Mouse (Mus musculus) brain, embryonic 14.5 days (tissue): Measurements from ENCODE around the gene Ubxn10. TPM values are rescaled to one million over a fixed set of nuclear protein-coding genes. Genes with fewer than 3 reads are reported as not detected.
A peak's percentile ranks its signal among the peaks of the same experiment; 100 is the strongest.

Experiments used
- DNase-seq: peaks from one replicate; pipeline ENCODE4 v3.0.0-alpha.2; 2011; ENCODE audit warnings: low read depth
- CTCF ChIP-seq: fragments of 200-500 bp; IDR thresholded peaks from 2 replicates; pipeline ENCODE4 v1.5.1; 2012; ENCODE audit warnings: inconsistent platforms, mild to moderate bottlenecking, moderate library complexity, borderline replicate concordance; ENCODE audit not compliant: insufficient read depth, insufficient read length; ENCODE audit errors: extremely low read depth
- POLR2A ChIP-seq: fragments of 200-500 bp; IDR thresholded peaks from 2 replicates; pipeline ENCODE4 v1.6.1; 2012; ENCODE audit warnings: mild to moderate bottlenecking, inconsistent platforms, borderline replicate concordance; ENCODE audit not compliant: poor library complexity, insufficient read depth, insufficient read length, severe bottlenecking; ENCODE audit errors: extremely low read depth
- polyA plus RNA-seq: library from polyadenylated mRNA; depleted of rRNA; stranded (reverse); fragments of >200 nt; gene quantifications from 2 replicates; pipeline ENCODE4 v1.2.3, GENCODE M21; 2012

Ubxn10 gene
- polyA plus RNA-seq, 1 experiment = 5.3 TPM

DNA sequence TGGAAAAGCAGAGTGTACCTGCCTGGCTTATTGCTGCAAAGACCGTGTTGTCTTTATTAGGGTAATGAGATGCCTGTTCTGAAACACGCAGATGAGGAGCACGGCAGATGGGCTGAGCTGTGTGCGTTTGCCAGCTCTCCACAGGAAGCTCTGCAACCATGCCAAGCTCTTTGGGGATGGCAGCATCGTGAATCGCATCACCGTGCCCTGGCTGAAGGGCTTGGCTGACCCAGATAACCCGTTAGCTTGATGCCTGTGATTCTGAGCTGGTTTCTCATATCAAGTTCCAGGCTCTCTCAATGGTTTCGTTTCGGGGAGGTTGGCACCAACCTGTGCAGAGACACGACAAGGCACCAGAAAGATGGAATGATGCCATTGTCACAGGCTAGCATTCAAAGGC is 26.3 kb downstream of the Ubxn10 start:
- TF ChIP-seq POLR2A = no peak
- no peak for TF ChIP-seq CTCF
- peak; percentile 87 for DNase-seq

DNA sequence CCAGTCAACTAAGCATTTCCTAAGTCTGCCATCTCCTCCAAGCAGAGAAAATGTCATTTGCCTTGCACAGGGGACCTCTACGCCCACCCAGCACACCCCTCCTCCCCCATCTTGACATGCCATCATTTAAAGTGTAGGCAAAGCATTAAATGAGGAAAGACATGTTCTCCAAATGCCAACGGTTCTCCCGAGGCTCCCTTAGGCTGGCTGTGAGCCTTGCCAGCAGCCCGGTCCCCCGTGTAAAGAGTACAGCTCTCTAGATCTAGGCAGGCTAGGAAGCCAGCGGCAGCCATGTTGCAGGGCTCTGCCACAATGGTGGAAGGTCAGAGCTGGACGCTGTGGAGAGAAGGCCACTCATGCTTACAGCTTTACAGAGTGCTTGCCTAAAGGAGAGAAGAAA is 27.0 kb downstream of the Ubxn10 start:
- DNase-seq = peak; percentile 62

DNA sequence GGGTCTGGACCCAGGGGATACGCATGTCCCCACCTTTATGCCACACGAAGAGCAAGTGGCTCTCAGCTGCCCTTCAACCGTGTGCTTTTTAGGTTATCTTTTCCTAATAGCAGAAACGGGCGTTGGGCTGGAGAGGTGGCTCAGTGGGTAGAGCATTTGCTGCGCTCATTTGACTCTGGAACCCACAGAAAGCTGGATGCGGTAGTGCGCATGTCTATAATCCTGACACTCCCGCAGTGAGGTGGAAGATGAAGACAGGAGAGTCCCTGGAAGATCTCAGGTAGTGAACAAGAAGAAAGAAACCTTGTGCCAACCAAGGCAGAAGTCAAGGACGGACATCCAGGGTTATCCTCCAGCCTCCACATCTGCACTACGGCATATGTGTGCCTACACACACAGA is 27.7 kb downstream of the Ubxn10 start:
- DNase-seq = no peak
- TF ChIP-seq CTCF (no peak), POLR2A (no peak)

More for the DNA sequence above, 27.0 kb downstream of the Ubxn10 start:
- TF ChIP-seq CTCF = no peak
- no peak for TF ChIP-seq POLR2A

DNA sequence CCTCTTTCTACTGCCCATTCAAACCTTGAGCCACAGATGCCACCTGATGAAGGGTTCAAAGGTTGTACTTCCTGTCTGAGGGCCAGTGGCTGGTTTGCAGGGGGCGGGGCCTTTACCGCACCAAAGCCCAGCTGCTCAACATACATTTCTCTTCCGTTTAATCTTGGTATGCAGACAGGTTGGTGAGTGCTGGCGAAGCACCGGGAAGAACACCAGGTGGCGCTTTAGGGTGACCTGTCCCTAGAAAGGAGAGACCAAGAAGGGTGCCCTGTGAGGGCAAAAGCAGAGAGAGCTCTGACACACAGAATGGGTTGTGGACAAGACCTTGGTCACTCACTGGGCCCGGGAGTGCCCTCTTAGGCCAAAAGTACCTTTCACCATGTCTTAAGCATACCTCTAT is 28.3 kb downstream of the Ubxn10 start:
- peak; percentile 73 for TF ChIP-seq CTCF
- no peak for TF ChIP-seq POLR2A

DNA sequence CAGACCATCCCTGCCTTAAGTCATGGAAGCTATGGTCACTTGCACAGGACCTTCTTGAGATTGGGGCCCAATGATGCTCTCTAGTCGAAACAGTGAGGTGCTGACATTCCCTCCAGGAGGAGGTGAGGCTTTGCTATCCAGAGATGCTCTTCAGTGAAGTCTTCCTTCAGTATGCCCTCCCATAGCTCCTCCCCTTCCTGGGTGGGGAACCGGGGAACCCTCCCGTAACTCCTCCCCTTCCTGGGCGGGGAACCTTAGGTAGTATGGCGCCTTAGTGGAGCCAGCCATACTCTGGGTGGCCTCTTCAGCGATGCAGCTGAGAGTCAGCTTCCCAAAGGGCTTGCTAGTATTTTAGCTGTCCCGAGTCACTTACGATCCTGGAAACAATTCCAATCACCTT is 30.3 kb downstream of the Ubxn10 start:
- TF ChIP-seq CTCF (no peak), POLR2A (no peak)
- DNase-seq = no peak

More for the DNA sequence above, 28.3 kb downstream of the Ubxn10 start:
- DNase-seq = peak; percentile 60

DNA sequence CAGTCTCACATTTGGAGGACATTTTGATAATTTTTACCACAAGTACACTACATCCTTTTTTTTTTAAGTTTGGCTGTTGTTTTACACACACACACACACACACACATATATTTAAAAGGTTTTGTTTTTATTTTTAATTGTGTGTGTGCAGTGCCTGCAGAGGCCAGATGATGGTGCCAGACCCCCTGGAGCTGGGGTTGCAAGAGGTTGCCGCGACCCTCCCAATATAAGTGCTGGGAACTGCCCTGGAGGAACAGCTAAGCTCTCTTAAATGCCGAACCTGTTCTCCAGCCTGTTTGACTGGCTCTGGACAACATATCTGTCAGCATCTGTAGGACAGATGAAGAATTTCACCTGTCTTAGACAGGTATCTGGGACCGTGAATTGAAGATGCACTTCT is 32.8 kb downstream of the Ubxn10 start:
- TF ChIP-seq CTCF (no peak), POLR2A (no peak)
- no peak for DNase-seq

DNA sequence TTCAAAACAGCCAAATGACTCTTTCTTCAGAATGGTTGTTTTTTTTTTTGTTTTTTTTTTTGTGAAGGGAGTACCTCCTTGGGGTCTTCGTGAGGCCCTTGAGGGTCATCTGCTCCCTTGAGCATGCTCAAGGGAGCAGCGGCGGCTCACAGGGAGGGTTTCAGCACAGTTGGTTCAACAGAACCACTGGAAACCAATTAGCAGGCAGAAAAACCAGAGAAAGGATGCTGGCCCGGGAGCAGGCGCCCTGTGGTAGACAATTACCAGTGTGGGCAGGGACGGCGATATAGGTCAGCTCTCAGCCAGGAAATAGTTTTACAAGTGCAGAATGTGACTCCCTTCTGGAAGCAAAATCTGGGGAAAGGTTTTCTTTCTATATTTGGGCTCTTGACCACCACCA is 33.4 kb downstream of the Ubxn10 start:
- no peak for TF ChIP-seq CTCF
- TF ChIP-seq POLR2A = no peak
- no peak for DNase-seq

DNA sequence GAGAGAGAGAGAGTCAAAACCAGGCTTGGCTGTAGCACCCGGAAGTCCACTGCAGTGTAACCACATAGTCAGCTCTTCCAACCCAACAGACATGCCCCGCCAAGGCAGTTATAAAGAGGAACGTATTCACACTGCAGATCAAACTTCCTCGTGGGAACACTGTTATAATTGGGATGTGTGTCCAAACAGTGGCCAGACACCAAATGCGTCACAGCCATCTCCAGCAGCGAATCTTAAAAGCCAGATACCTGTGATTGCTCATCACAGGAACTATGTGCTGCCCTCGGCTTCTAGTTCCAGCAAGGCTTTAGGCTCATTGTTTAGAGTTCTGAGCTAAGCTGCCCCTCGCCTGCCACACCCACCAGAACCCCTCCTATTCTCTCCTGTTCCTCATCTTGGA is 34.4 kb downstream of the Ubxn10 start:
- TF ChIP-seq POLR2A (no peak), CTCF (no peak)
- no peak for DNase-seq

DNA sequence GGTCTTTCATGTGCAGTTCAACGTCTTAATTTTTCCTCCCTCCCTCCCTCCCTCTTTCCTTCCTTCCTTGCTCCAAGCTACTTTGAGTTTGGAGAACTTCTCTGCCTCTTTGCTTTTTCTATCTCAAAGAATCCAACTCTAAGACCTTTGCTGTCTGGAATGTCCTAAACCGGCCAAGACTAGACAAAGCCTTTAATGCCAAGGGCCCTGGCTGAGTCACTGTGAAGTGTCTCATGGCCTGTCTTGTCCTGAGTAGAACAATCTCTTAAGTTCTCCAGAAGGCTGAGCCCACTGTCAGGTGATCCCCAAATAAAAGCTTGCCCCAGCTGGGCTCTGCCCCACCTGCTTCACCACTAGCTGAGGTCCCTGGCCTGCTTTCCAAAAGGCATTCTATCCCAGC is 34.9 kb downstream of the Ubxn10 start:
- TF ChIP-seq POLR2A (no peak), CTCF (no peak)
- DNase-seq = no peak

DNA sequence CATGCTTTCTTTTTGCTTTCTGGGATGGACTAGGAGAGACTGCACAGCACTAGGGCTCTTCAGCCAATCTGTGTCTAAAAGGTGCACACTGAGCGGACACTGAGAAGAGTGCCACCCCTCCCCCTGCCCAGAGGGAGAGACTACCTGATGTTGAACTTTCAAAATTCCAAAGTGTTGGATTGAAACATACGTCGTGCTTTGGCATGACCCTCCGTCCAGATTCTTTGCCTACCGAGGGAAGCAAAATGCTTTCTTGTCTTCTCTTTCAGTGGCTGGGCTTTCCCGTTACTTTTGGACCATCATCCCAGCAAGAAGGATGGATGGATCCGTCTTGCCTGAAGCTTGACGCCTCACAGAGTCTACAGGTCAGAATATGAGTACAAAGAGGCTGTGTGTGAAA is 35.9 kb downstream of the Ubxn10 start:
- TF ChIP-seq POLR2A = no peak
- TF ChIP-seq CTCF = no peak
- no peak for DNase-seq

DNA sequence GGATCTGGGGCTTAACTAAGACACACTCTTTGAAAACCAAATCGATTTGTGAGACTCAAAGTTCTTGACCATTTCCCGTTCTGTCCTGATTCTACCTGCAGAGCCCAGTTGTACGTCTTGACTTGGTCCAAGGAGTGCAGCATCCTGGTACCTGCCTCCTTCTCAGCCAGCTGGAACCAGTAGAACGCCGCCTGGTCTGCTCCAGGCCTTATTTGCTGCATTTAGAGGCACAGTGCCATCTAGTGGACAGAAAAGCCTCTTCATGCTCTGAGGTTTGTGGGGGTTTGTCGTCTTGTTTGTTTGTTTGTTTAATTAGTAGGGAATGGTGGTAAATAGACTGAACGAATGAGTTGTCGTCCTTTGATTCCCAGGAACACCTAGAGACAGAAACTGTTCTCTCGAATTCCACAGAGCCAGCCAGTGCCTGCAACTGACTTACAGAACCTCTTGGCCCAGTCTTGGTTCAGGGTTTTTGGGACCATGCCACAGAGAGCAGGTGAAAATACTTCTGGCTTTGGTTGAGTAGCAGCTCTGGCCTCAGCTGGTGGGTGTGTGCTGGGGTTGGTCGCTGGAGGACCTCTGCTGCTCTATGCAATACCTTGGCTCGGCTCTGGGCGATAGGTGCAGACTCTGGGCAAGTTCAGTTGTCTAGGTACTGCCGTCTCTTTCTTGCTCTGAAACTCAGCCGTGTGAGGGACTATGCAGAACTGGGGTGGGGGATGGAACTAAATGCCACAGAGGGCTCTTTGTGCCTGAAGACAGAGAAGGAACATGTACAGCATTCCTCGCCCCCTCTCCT is 36.6 kb downstream of the Ubxn10 start:
- DNase-seq = peak; percentile 94
- TF ChIP-seq CTCF (peak; percentile 83; the same call in 1 of the 2 replicates), POLR2A (no peak)

DNA sequence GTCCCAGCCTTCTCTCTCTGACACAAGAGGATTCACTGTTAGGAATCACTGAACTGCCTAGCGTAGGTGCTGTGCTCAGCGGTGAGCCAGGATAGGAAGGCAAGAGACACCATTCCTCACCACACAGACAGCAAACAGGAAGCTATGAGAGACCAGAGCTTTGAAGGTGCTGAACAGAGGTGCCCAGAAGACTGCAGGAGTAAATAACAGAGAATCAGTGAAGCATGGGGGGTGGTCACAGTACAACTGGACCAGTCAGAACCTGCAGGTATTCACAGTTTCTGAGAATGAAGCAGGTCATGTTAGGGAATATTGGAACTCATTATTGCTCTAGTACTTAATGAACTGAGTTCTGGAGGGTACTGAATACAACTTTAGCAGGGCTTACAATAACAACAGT is 38.7 kb downstream of the Ubxn10 start:
- no peak for DNase-seq
- TF ChIP-seq POLR2A = no peak
- TF ChIP-seq CTCF = no peak
